Mouse (Mus musculus) WW6 (cell line): ENCODE results near the gene Ahcyl2.

Experiments used
- DNase-seq: peaks from one replicate; pipeline ENCODE4 v3.0.0-alpha.2; 2013; ENCODE audit warnings: low read depth, low spot score

The Ahcyl2 gene

DNA sequence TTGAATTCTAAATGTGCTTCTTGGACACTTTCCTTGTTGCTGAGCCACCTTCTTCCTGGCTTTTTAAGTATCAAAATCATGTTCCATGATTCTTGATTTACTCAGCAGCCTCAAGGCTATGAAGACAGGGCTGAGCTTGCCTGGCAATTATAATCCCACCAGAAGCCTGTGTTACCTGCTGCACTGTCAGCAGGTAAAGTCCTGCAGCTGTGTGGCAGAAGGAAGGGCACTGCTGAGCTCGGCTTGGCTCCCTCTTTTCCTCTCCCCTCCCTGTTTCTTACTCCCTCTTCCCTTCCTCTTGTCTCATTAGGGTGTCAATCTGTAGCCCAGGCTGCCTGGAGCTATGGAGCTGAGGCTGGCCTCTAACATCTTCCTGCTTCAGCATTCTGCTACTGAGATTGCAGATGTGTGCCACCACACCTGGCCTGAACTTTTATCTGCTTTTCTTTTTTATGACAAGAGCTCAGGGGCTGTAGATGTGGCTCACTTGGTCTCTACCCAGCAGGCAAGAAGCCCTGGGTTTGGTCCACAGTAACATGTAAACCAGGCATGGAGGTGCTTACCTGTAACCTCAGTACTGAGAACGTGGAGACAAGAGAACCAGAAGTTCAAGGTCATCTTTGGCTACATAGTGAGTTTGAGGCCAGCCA is 3.0 kb downstream of the Ahcyl2 start:
- no peak for DNase-seq

DNA sequence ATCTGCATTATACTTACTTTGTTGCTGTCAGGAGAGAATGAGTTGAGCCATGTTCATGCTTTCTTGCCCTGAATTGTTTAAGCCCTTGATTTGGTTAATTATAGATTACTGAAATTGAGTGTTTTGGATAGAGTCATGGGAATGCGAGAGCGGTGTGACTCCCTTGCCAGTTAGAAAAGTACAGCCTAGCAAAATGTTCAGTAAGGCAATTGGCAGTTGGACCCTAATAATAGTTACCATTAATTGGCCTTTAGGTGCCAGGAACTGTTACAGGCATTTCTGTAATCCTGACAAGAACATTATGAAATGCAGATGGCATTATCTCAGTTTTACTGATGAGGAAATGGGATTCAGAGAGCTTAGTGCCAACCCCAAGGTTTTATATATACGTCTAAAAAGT is 4.4 kb downstream of the Ahcyl2 start:
- no peak for DNase-seq

DNA sequence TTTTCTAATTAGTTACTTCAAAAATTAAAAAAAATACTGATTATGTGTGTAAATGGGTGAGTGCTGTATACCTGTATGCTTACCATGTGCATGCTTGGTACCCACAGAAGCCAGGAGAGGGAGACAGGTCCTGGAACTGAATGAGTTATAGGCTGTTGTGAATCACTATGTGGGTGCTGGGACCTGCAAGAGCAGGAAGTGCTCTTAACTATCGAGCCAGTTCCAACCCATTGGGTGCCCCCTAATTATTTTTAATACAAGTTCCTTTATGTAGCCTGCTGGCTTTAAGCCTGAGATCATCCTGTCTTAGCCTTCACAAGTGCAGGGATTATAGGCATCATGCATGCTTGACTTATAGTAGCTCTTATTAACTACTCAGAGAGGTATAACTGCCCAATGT is 6.3 kb downstream of the Ahcyl2 start:
- DNase-seq: no peak

GRCm38 (mm10) chr6:29775609-29776008 is 7.8 kb downstream of the Ahcyl2 start:
- DNase-seq: no peak

GRCm38 (mm10) chr6:29776542-29777237 is 8.9 kb downstream of the Ahcyl2 start:
- DNase-seq: no peak

- DNase-seq: no peak
Observed at GRCm38 (mm10) chr6:29777238-29777555, 9.4 kb downstream of the Ahcyl2 start.

DNA sequence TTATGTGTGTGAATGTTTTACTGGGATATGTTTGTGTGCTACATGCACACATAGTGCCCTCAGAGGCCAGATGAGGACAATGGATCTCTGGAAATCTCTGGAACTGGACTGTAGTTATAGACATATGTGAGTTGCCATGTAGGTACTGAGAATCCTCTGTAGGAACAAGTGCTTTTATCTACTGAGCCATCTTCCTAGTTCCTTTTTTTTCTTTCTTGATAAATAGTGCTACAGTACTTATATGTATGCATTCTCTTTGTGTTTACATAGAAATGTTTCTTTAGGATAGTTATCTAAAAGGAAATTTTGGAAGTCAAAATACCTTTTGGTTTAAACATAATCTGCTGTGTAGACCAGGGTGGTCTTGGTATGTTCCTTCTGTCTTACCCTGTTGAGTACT is 12.3 kb downstream of the Ahcyl2 start:
- DNase-seq: no peak

- DNase-seq: no peak
Observed at GRCm38 (mm10) chr6:29780571-29780970, 12.8 kb downstream of the Ahcyl2 start.

GRCm38 (mm10) chr6:29782239-29782638 is 14.4 kb downstream of the Ahcyl2 start:
- DNase-seq: no peak

DNA sequence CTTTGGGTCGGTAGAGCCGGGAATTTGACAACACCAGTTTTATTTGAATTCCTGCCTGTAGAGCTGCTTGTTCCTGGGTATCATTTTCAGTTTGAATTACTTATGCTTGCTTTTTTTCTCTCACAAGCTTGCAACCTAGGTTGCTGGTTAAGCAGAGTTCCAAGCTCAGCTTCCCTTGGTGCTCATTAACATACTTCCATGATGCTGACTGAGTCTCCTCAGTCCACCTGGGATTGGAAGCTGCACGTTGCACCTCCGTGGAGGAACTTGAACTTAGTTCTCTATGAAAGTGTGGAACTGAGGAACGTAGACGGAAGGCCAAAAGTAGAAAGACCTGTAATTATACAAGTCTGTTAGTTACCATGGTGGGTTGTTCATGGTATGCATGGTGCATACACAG is 16.1 kb downstream of the Ahcyl2 start:
- DNase-seq: no peak

- DNase-seq: no peak
Observed at GRCm38 (mm10) chr6:29784413-29785021, 16.7 kb downstream of the Ahcyl2 start.

GRCm38 (mm10) chr6:29785759-29786158 is 17.9 kb downstream of the Ahcyl2 start:
- no peak for DNase-seq

DNA sequence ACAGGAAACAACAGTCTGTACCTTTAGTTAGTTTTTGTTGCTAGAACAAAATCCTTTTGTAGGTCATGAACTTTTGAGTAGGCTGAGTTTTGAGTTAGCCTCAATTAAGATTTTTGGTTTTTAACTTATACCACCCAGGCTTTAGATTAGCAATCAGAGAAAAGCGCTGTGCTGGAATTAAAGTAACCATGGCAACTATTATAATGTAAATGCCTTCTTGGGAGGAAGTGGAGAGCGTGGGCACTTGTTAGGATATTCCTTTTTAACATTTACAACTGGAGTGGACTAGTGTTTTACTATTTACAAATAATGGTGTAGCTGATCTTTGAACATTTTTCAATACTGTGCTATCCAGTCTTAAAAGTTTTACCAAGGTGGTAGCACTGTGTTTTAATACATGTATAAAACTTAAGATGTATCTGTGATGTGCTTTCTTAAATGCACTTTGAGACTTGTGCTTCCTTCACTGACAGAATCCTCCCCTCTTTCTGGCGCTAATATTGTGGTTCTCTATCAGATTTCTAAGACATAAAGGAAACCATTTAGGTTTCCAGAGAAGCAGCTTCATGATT is 21.1 kb downstream of the Ahcyl2 start:
- no peak for DNase-seq

DNA sequence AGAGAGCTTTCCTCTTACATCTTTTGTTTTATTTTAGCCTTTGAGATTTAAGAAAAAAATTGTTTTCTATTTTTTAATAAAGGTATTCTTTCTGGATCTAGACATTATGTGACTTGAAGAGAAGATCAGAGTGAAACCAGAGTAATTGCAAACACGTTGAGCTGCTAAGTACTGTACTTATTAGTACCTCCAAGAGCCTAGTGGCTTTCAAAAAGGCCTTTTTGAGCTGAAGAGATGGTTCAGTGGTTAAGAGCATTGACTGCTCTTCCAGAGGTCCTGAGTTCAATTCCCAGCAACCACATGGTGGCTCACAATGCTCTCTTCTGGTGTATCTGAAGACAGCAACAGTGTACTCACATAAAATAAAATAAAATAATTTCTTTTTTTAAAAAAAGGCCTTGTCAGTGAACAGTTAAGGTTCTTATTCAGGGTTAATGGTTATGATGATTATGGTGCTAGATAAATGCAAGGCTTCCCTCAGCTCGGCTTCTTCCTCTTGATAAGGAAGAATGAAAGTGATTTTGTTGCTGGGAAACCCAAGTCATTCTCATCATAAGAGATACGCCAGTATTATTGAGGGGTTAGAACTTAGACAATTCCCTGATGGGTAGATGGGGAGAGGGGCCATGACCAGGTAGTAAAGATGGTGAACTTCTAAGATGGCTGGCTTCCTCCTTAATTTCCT is 22.3 kb downstream of the Ahcyl2 start:
- no peak for DNase-seq

GRCm38 (mm10) chr6:29793520-29793919 is 25.7 kb downstream of the Ahcyl2 start:
- DNase-seq: no peak

DNA sequence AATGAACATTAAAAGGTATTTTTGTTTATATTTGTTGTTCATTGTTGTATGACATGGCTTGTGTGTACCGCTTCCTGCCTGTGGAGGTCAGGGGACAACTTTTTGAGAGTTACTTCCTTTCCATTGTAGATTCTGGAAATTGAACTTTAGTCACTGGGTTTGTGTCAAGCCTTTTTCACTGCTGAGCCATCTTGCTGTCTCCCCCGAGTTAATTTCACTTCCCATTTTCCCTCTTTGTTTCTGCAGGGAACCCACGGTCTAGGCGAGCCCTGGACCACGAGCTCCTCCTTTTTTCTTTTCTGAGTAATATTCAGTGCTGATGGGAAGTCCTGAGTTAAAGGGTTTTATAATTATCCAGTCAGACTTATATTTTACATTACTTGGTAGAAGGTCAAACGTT is 26.8 kb downstream of the Ahcyl2 start:
- DNase-seq: no peak

DNA sequence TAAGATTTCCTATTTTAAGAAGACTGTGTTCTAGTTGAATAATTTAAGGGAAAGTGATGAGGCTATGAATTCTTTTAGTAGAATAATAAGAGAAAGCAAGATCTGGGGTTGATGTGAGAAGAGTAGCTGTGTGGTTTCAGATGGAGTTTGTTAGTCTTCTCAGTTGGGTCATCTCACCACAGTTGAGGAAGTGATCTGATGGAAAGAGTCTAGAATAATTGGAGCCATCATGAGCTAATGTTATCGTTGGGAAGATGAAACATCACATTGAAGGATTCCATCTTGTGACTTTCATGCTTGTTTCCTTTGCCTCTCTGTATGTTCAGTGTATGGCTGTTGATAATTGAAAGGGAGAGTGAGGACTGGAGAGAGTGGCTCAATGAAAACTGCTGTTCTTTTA is 35.2 kb downstream of the Ahcyl2 start:
- no peak for DNase-seq

- DNase-seq: no peak
Observed at GRCm38 (mm10) chr6:29804006-29804405, 36.2 kb downstream of the Ahcyl2 start.

DNA sequence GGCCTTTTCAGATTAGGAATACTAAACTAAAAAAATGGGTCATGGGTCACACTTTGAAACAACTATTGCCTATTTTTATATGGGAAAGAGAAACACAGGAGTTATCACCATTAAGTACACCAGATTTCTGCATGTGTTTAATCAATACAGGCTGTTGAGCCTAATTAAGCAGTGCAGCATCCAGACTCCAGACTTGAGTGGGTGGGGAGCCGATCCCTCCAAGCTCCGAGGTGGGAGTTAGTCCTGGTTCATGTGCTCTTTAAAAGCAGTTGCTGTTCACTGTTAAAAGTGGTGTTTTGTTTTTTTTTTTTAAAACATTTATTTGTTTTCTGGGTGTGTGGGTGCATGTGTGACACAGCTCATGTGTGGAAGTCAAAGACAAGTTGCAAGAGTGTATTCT is 37.6 kb downstream of the Ahcyl2 start:
- no peak for DNase-seq

DNA sequence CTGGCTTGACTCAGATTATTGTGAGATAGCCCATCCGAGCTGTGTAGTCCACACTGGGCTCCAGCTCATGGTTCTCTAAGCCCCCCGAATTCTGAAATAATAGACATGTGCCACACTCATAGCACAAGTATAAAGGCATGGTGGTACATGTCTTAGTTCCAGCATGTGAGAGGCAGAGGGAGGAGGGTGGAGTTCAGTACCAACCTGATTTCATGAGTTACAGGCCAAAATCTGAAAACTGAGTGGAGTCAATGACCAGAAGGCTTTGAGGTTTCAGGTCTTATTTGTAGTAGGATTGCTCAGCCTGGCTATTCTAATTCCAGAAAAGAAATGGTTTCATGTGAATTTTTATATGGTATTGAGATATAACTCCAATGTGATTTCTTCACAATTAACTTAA is 44.3 kb downstream of the Ahcyl2 start:
- no peak for DNase-seq

- no peak for DNase-seq
Observed at GRCm38 (mm10) chr6:29812651-29813050, 44.8 kb downstream of the Ahcyl2 start.

DNA sequence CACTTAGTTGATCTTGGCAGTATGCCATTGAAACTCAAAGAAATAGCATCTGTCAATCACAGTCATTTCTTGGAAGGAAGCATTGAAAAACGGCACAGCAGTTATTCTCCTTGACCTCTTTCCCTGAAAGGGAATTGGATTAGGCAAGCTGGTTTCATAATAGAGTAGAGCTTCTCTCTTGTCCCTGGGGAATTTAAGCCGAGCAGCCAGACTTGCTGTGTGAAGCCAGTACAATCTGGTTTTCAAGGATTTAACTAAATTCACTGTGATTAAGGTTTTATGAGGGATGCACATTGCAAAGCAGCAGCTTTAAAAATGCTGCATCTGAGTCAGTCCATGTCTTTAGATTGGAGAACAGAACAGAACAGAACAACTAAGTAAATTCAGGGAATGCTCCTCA is 46.8 kb downstream of the Ahcyl2 start:
- no peak for DNase-seq
